Comparison of ENCODE assay signal across 8 mouse cellular contexts in genomic region chr8:106140769-106141168, GRCm38 (mm10). TPM values are rescaled to one million over a fixed set of nuclear protein-coding genes. Genes with fewer than 3 reads are reported as not detected.
DNase-seq lines count a peak whose midpoint lies in the region; TF ChIP-seq lines count a peak whose summit lies in the region.

No protein-coding gene starts in this region.

- H3K4me3 ChIP-seq in forebrain, embryonic 10.5 days = no peak overlapping the region
- H3K4me3 ChIP-seq in layer of hippocampus, adult 2 months = no peak overlapping the region

- no peaks in the 10 kb centered on the region for H3K9me3 ChIP-seq in forebrain, embryonic 10.5 days

- H3K4me1 ChIP-seq in forebrain, embryonic 10.5 days = peaks cover 34% of the 10 kb centered on the region

- intact Hi-C loops in heart, postnatal 25 days (cut with DNase I) = loop anchor here (1.0 to 5.0 kb wide), 3 partner anchors 59 to 86 kb away; partner anchors contain the start of genes Prmt7 and Slc7a6os

- peaks cover 47% of the 10 kb centered on the region for H3K27me3 ChIP-seq in forebrain, embryonic 10.5 days (ENCODE audit: poor library complexity, severe bottlenecking)

- WGBS in forebrain, embryonic 10.5 days = 19% methylated on average over 13 of the region's 13 CpGs

- H3K27ac ChIP-seq in forebrain, embryonic 10.5 days = no peak overlapping the region
- no peak overlapping the region for H3K27ac ChIP-seq in layer of hippocampus, adult 2 months

- no peaks in the 10 kb centered on the region for H3K36me3 ChIP-seq in forebrain, embryonic 10.5 days (replicated peaks)

- TF ChIP-seq CTCF in layer of hippocampus, adult 2 months (conservative IDR thresholded peaks at IDR 0.05) = peak; percentile 96

- DNase-seq in ES-CJ7 (ENCODE audit: low read depth, low spot score) = peak; percentile 93
- peak; percentile 63 for DNase-seq in c-Kit-negative CD71-positive TER-119-positive erythroid progenitor cells, embryonic 14.5 days (ENCODE audit: low read depth, low spot score)
- DNase-seq in forebrain, embryonic 10.5 days (ENCODE audit: extremely low spot score, low spot score) = peak; percentile 88
- DNase-seq in heart, postnatal 25 days (ENCODE audit: low spot score) = peak; percentile 54
- peak; percentile 76 to 87 for DNase-seq in layer of hippocampus, adult 2 months (ENCODE audit: low spot score in 2 of 2)
- peak; percentile 86 for DNase-seq in lung, postnatal 25 days (ENCODE audit: low spot score)
- peak; percentile 70 for DNase-seq in retina, adult 2 months (ENCODE audit: low read depth, low spot score)
- peak; percentile 77 to 82 for DNase-seq in thymus, postnatal 36 days

RNA-seq across cellular contexts. Expression of gene Esrp2, which starts 4.0 kb away (rescaled TPM):
- 2.0 and 2.6 TPM in 2 replicates for polyA plus RNA-seq in forebrain, embryonic 10.5 days (2016; fragmentation: Nextera tagmentation; extraction: Ambion mirVana)
- total RNA-seq in heart, postnatal 25 days (2021) = under 1 TPM; 0.53 to 0.60 TPM
- total RNA-seq in layer of hippocampus, adult 2 months (2021) = under 1 TPM; 0.39 to 0.67 TPM

RNA-seq across cellular contexts. Expression of gene Pla2g15, which starts 9.4 kb away (rescaled TPM):
- polyA plus RNA-seq in forebrain, embryonic 10.5 days (2016; fragmentation: Nextera tagmentation; extraction: Ambion mirVana) = 12.6 and 14.0 TPM in 2 replicates
- total RNA-seq in heart, postnatal 25 days (2021) = 1 to 10 TPM; 7.8 to 8.7 TPM
- total RNA-seq in layer of hippocampus, adult 2 months (2021) = 10 to 100 TPM; 21.7 to 21.8 TPM

RNA-seq across cellular contexts. Expression of gene Slc7a6, which starts 27.9 kb away (rescaled TPM):
- polyA plus RNA-seq in forebrain, embryonic 10.5 days (2016; fragmentation: Nextera tagmentation; extraction: Ambion mirVana) = 86.5 and 87.9 TPM in 2 replicates
- 10 to 100 TPM; 12.0 to 12.2 TPM for total RNA-seq in heart, postnatal 25 days (2021)
- 10 to 100 TPM; 24.6 to 26.7 TPM for total RNA-seq in layer of hippocampus, adult 2 months (2021)
